Mouse (Mus musculus): ENCODE measurements around the gene Vmn1r83. TPM values are rescaled to one million over a fixed set of nuclear protein-coding genes. Genes with fewer than 3 reads are reported as not detected.

Gene Vmn1r83
- polyA plus RNA-seq (2014; fragmentation: Nextera tagmentation; extraction: Ambion mirVana): 0.17 TPM in 1 of 2 replicates, not detected in the other

GRCm38 (mm10) chr7:12329381-12329780 lies at the start of gene Vmn1r83:
Gene Vmn1r83, minus strand, starts transcription at chr7:12329481.
- Histone ChIP-seq H3K9me3 (ENCODE audit: control insufficient read depth, low read depth, low read length) (no peaks in the 10 kb centered on the region; the same call in 1 of the 2 replicates), H3K4me2 (replicated peaks; ENCODE audit: low read depth, low read length) (no peak within 1 kb of the TSS), H3K9ac (replicated peaks; ENCODE audit: low read depth, low read length) (no peak within 1 kb of the TSS), H3K4me3 (ENCODE audit: low read depth, low read length) (no peak within 1 kb of the TSS), H3K27ac (ENCODE audit: low read length) (no peak within 1 kb of the TSS), H3K27me3 (ENCODE audit: control insufficient read depth, insufficient read depth, low read length) (no peaks in the 10 kb centered on the region), H3K4me1 (ENCODE audit: control insufficient read depth, insufficient read depth, low read length) (no peaks in the 10 kb centered on the region), H3K36me3 (ENCODE audit: control insufficient read depth, insufficient read depth, low read length) (no peaks in the 10 kb centered on the region)
- no peak for ATAC-seq (ENCODE audit: insufficient number of reproducible peaks, insufficient read depth, low FRiP score, low read depth)
- WGBS: 79% methylated on average over 2 of the region's 2 CpGs

GRCm38 (mm10) chr7:12369173-12369572 lies 39.9 kb upstream of the Vmn1r83 start, which contains the start of gene Vmn1r84:
Gene Vmn1r84, minus strand, starts transcription at chr7:12369273.
- H3K9me3 ChIP-seq (ENCODE audit: control insufficient read depth, low read depth, low read length): no peaks in the 10 kb centered on the region
- no peaks in the 10 kb centered on the region for H3K4me1 ChIP-seq (ENCODE audit: control insufficient read depth, insufficient read depth, low read length)
- no peaks in the 10 kb centered on the region for H3K27me3 ChIP-seq (ENCODE audit: control insufficient read depth, insufficient read depth, low read length)
- H3K4me3 ChIP-seq (ENCODE audit: low read depth, low read length): no peak within 1 kb of the TSS
- H3K4me2 ChIP-seq (replicated peaks; ENCODE audit: low read depth, low read length): no peak within 1 kb of the TSS
- no peak for ATAC-seq (ENCODE audit: insufficient number of reproducible peaks, insufficient read depth, low FRiP score, low read depth)
- H3K36me3 ChIP-seq (ENCODE audit: control insufficient read depth, insufficient read depth, low read length): no peaks in the 10 kb centered on the region
- H3K9ac ChIP-seq (replicated peaks; ENCODE audit: low read depth, low read length): no peak within 1 kb of the TSS
- 57% methylated on average over 1 of the region's 1 CpGs for WGBS
- H3K27ac ChIP-seq (ENCODE audit: low read length): no peak within 1 kb of the TSS

- Histone ChIP-seq H3K27ac (ENCODE audit: low read length) (no peak within 1 kb of the TSS), H3K27me3 (ENCODE audit: control insufficient read depth, insufficient read depth, low read length) (no peaks in the 10 kb centered on the region), H3K4me3 (ENCODE audit: low read depth, low read length) (no peak within 1 kb of the TSS), H3K4me1 (ENCODE audit: control insufficient read depth, insufficient read depth, low read length) (no peaks in the 10 kb centered on the region), H3K4me2 (replicated peaks; ENCODE audit: low read depth, low read length) (no peak within 1 kb of the TSS), H3K9me3 (ENCODE audit: control insufficient read depth, low read depth, low read length) (no peaks in the 10 kb centered on the region), H3K36me3 (ENCODE audit: control insufficient read depth, insufficient read depth, low read length) (no peaks in the 10 kb centered on the region), H3K9ac (replicated peaks; ENCODE audit: low read depth, low read length) (no peak within 1 kb of the TSS)
- ATAC-seq (ENCODE audit: insufficient number of reproducible peaks, insufficient read depth, low FRiP score, low read depth): no peak
- 56% methylated on average over 2 of the region's 2 CpGs for WGBS
Observed at GRCm38 (mm10) chr7:12300130-12300529, 29.2 kb downstream of the Vmn1r83 start, which contains the start of gene Vmn1r82. Gene Vmn1r82, plus strand, starts transcription at chr7:12300430.

Small RNAs within 50 kb of the gene (microRNA-seq; reads per million reads assigned to microRNA genes)
- not detected for gene Gm23521

Other genes starting within 250 kb of the Vmn1r83 start
- not detected in 2 replicates for gene Vmn1r78, start 179.2 kb downstream of the Vmn1r83 start, polyA plus RNA-seq (2014; fragmentation: Nextera tagmentation; extraction: Ambion mirVana)
- gene Vmn1r79, start 158.2 kb downstream of the Vmn1r83 start, polyA plus RNA-seq (2014; fragmentation: Nextera tagmentation; extraction: Ambion mirVana): not detected in 2 replicates
- not detected in 2 replicates for gene Vmn1r80, start 140.2 kb downstream of the Vmn1r83 start, polyA plus RNA-seq (2014; fragmentation: Nextera tagmentation; extraction: Ambion mirVana)
- gene Vmn1r81, start 61.2 kb downstream of the Vmn1r83 start, polyA plus RNA-seq (2014; fragmentation: Nextera tagmentation; extraction: Ambion mirVana): not detected in 2 replicates
- not detected in 2 replicates for gene Vmn1r82, start 29.1 kb downstream of the Vmn1r83 start, polyA plus RNA-seq (2014; fragmentation: Nextera tagmentation; extraction: Ambion mirVana)
- gene Vmn1r84, start 39.8 kb upstream of the Vmn1r83 start, polyA plus RNA-seq (2014; fragmentation: Nextera tagmentation; extraction: Ambion mirVana): not detected in 2 replicates
- gene Zfp551, start 93.3 kb upstream of the Vmn1r83 start, polyA plus RNA-seq (2014; fragmentation: Nextera tagmentation; extraction: Ambion mirVana): 4.5 and 4.8 TPM in 2 replicates
- 27.2 and 27.3 TPM in 2 replicates for gene Zfp606, start 148.8 kb upstream of the Vmn1r83 start, polyA plus RNA-seq (2014; fragmentation: Nextera tagmentation; extraction: Ambion mirVana)
- not detected in 2 replicates for gene 2900092C05Rik, start 183.0 kb upstream of the Vmn1r83 start, polyA plus RNA-seq (2014; fragmentation: Nextera tagmentation; extraction: Ambion mirVana)